Mouse (Mus musculus): ENCODE data around the gene Slc12a7.

GRCm38 (mm10) chr13:73833809-73834208 is 100.9 kb downstream of the Slc12a7 start:
- no peak for TF ChIP-seq POLR2A (IDR thresholded peaks at IDR 0.05; ENCODE audit: control insufficient read depth, extremely low read depth, insufficient read depth, low read length, poor library complexity)
- TF ChIP-seq CTCF (IDR thresholded peaks at IDR 0.05; ENCODE audit: borderline replicate concordance, control insufficient read depth, extremely low read depth, insufficient read depth, low read length, poor library complexity): no peak

Measured in thymus, adult 2 months (tissue).